In genomic region chr13:41450821-41451220, GRCm38 (mm10) we compare ENCODE assay signal across 30 mouse cellular contexts. TPM values are rescaled to one million over a fixed set of nuclear protein-coding genes. Genes with fewer than 3 reads are reported as not detected.
DNase-seq lines count a peak whose midpoint lies in the region; ATAC-seq and TF ChIP-seq lines count a peak whose summit lies in the region.
"Had no signal": no experiment of that assay in that cellular context is flagged by ENCODE, and none has a peak within 500 bp of the region (broad histone marks: within the 10 kb centered on the region; RNA-seq: fewer than 3 reads in every experiment).

No protein-coding gene starts in this region.

- H3K27ac ChIP-seq in heart, embryonic 10.5 days = 0 out of 2 replicates have a peak overlapping the region, but pooled peaks have one; percentile 16
- H3K27ac ChIP-seq in heart, embryonic 12.5 days (ENCODE audit: poor library complexity, severe bottlenecking) = no peak overlapping the region
- H3K27ac ChIP-seq in CH12.LX (ENCODE audit: insufficient read depth, low read depth) = peak overlapping the region; percentile 79
- H3K27ac ChIP-seq in embryonic facial prominence, embryonic 12.5 days = no peak overlapping the region
- H3K27ac ChIP-seq: embryonic facial prominence, embryonic 15.5 days; heart, adult 2 months; heart, embryonic 15.5 days; hindbrain, embryonic 10.5 days; hindbrain, embryonic 13.5 days; intestine, embryonic 15.5 days had no signal

- intact Hi-C loops in gastrocnemius, postnatal 36 days (cut with DNase I) = no loop called here

- no peak for DNase-seq in heart, embryonic 10.5 days (ENCODE audit: low spot score)
- DNase-seq in CH12.LX (ENCODE audit: extremely low read depth) = peak; percentile 47
- peak; percentile 10 for DNase-seq in embryo, embryonic 9.5 days (ENCODE audit: extremely low spot score)
- DNase-seq in gastrocnemius, postnatal 36 days = no peak
- DNase-seq in B cell, adult 2 months = no peak
- DNase-seq in frontal cortex, postnatal 36 days (ENCODE audit: low spot score in 2 of 2) = no peak
- DNase-seq: adrenal gland, adult 8-10 months; adrenal gland, postnatal 25 days; cerebellum, adult 11-12 months; cerebellum, adult 8-10 months; cerebellum, postnatal 10 days; cerebellum, postnatal 36 days; forebrain, postnatal 0 days; gastrocnemius, postnatal 25 days; heart, adult 2 months; heart, postnatal 10 days; heart, postnatal 36 days; kidney, adult 11 months had no signal

- no peak overlapping the region for H3K9ac ChIP-seq in heart, embryonic 12.5 days
- H3K9ac ChIP-seq in CH12.LX (ENCODE audit: insufficient read depth, low read depth) = peak overlapping the region; percentile 8; the same call in 1 of the 2 replicates
- no peak overlapping the region for H3K9ac ChIP-seq in embryonic facial prominence, embryonic 12.5 days
- H3K9ac ChIP-seq: embryonic facial prominence, embryonic 15.5 days; forebrain, postnatal 0 days; heart, embryonic 15.5 days; hindbrain, embryonic 13.5 days; intestine, embryonic 15.5 days had no signal

- TF ChIP-seq POLR2A in CH12.LX (IDR thresholded peaks at IDR 0.05; ENCODE audit: low read depth, low read length) = no peak

- ATAC-seq in heart, embryonic 12.5 days (ENCODE audit: insufficient number of reproducible peaks, low FRiP score) = no peak
- ATAC-seq in embryonic facial prominence, embryonic 12.5 days (ENCODE audit: insufficient number of reproducible peaks, insufficient read depth, low FRiP score, low TSS enrichment) = 0 out of 2 replicates have a peak, but pooled peaks have one; percentile 28
- ATAC-seq: activated CD4-positive, CD25-positive, alpha-beta regulatory T cell, adult 4 months; CD4-positive, CD25-positive, alpha-beta regulatory T cell, adult 4 months; forebrain, embryonic 14.5 days; forebrain, postnatal 0 days; hindbrain, embryonic 16.5 days; intestine, embryonic 15.5 days had no signal

- H3K4me1 ChIP-seq in heart, embryonic 10.5 days = peaks cover 6% of the 10 kb centered on the region; the same call in 1 of the 2 replicates
- no peaks in the 10 kb centered on the region for H3K4me1 ChIP-seq in heart, embryonic 12.5 days (replicated peaks)
- peaks cover 42 to 82% of the 10 kb centered on the region in 2 experiments for H3K4me1 ChIP-seq in CH12.LX (ENCODE audit: control insufficient read depth in 1 of 2, insufficient read depth in 2 of 2)
- H3K4me1 ChIP-seq in embryonic facial prominence, embryonic 12.5 days = peaks cover 5% of the 10 kb centered on the region; the same call in 1 of the 2 replicates
- H3K4me1 ChIP-seq: heart, embryonic 15.5 days; intestine, embryonic 15.5 days had no signal

- peaks cover 93% of the 10 kb centered on the region for H3K27me3 ChIP-seq in heart, embryonic 10.5 days (ENCODE audit: insufficient read depth, poor library complexity, severe bottlenecking)
- peaks cover 89% of the 10 kb centered on the region for H3K27me3 ChIP-seq in heart, embryonic 12.5 days (replicated peaks)
- H3K27me3 ChIP-seq in CH12.LX (replicated peaks) = no peaks in the 10 kb centered on the region
- no peaks in the 10 kb centered on the region for H3K27me3 ChIP-seq in embryonic facial prominence, embryonic 12.5 days
- H3K27me3 ChIP-seq: embryonic facial prominence, embryonic 15.5 days; hindbrain, embryonic 13.5 days; intestine, embryonic 15.5 days had no signal

- no peak for TF ChIP-seq RAD21 in CH12.LX (IDR thresholded peaks at IDR 0.05; ENCODE audit: low read depth, low read length)

- no peak overlapping the region for H3K4me2 ChIP-seq in heart, embryonic 12.5 days
- peak overlapping the region; percentile 59; the same call in 1 of the 2 replicates for H3K4me2 ChIP-seq in CH12.LX (ENCODE audit: insufficient read depth, low read depth, poor library complexity, severe bottlenecking)
- H3K4me2 ChIP-seq in embryonic facial prominence, embryonic 12.5 days (replicated peaks) = no peak overlapping the region
- H3K4me2 ChIP-seq: embryonic facial prominence, embryonic 15.5 days; heart, embryonic 11.5 days; heart, embryonic 15.5 days; hindbrain, embryonic 13.5 days; intestine, embryonic 15.5 days had no signal

- H3K9me3 ChIP-seq in heart, embryonic 10.5 days = no peaks in the 10 kb centered on the region
- H3K9me3 ChIP-seq in heart, embryonic 12.5 days (replicated peaks) = no peaks in the 10 kb centered on the region
- H3K9me3 ChIP-seq in CH12.LX (replicated peaks; ENCODE audit: low read length) = no peaks in the 10 kb centered on the region
- H3K9me3 ChIP-seq in embryonic facial prominence, embryonic 12.5 days = no peaks in the 10 kb centered on the region
- H3K9me3 ChIP-seq: embryonic facial prominence, embryonic 15.5 days; heart, embryonic 15.5 days; hindbrain, embryonic 10.5 days; hindbrain, embryonic 13.5 days; intestine, embryonic 15.5 days had no signal

- TF ChIP-seq CTCF in CH12.LX (conservative IDR thresholded peaks at IDR 0.05 in 1 of 2, IDR thresholded peaks at IDR 0.05 in 1 of 2; ENCODE audit: low read depth in 2 of 2, low read length in 2 of 2) = no peak

- peak; percentile 78 for TF ChIP-seq EP300 in CH12.LX (IDR thresholded peaks at IDR 0.05; ENCODE audit: low read length)

- WGBS in heart, embryonic 10.5 days = 75% methylated on average over 6 of the region's 6 CpGs
- 74% methylated on average over 6 of the region's 6 CpGs for WGBS in heart, embryonic 12.5 days
- WGBS in embryonic facial prominence, embryonic 12.5 days = 36% methylated on average over 6 of the region's 6 CpGs

- dilution Hi-C loops in CH12.LX (cut with MboI; ENCODE audit: extremely low pct_ligation_motif_present, extremely low pct_unique_long_range_greater_than_20kb, low sequenced_read_pairs) = no loop called here

- H3K36me3 ChIP-seq in heart, embryonic 10.5 days = no peaks in the 10 kb centered on the region
- H3K36me3 ChIP-seq in heart, embryonic 12.5 days = no peaks in the 10 kb centered on the region
- peaks cover 6 to 66% of the 10 kb centered on the region in 2 experiments for H3K36me3 ChIP-seq in CH12.LX (replicated peaks in 1 of 2; ENCODE audit: control insufficient read depth in 1 of 2, insufficient read depth in 1 of 2, low read length in 1 of 2)
- H3K36me3 ChIP-seq in embryonic facial prominence, embryonic 12.5 days = no peaks in the 10 kb centered on the region
- H3K36me3 ChIP-seq: embryonic facial prominence, embryonic 15.5 days; heart, embryonic 15.5 days; hindbrain, embryonic 10.5 days; hindbrain, embryonic 13.5 days; intestine, embryonic 15.5 days had no signal

- in situ Hi-C loops in CH12.LX (cut with MboI; ENCODE audit: low pct_ligation_motif_present, low pct_unique_long_range_greater_than_20kb, low sequenced_read_pairs) = loop anchor here (10.0 kb wide), 1 partner anchor 146 kb away; no protein-coding TSS in a partner anchor

- H3K4me3 ChIP-seq in heart, embryonic 10.5 days = no peak overlapping the region
- H3K4me3 ChIP-seq in heart, embryonic 12.5 days = no peak overlapping the region
- no peak overlapping the region for H3K4me3 ChIP-seq in CH12.LX (replicated peaks in 1 of 3; ENCODE audit: low read depth in 2 of 3, low read length in 2 of 3, poor library complexity in 1 of 3)
- H3K4me3 ChIP-seq in embryonic facial prominence, embryonic 12.5 days = no peak overlapping the region
- H3K4me3 ChIP-seq: embryonic facial prominence, embryonic 15.5 days; heart, adult 2 months; heart, embryonic 15.5 days; hindbrain, embryonic 10.5 days; hindbrain, embryonic 13.5 days; intestine, embryonic 15.5 days had no signal

- peaks cover 4% of the 10 kb centered on the region; the same call in 1 of the 2 replicates for H3K79me2 ChIP-seq in CH12.LX (replicated peaks; ENCODE audit: control insufficient read depth, extremely low read depth, insufficient read depth, poor library complexity, severe bottlenecking)

TF ChIP-seq in CH12.LX, 34 proteins besides CTCF, POLR2A, EP300 and RAD21 (continues in another document):
- no peak for TF ChIP-seq POLR2AphosphoS2 (IDR thresholded peaks at IDR 0.05; ENCODE audit: low read depth, low read length)
- no peak for TF ChIP-seq HCFC1 (IDR thresholded peaks at IDR 0.05; ENCODE audit: low read depth, low read length)
- TF ChIP-seq GABPA (IDR thresholded peaks at IDR 0.05; ENCODE audit: insufficient replicate concordance, low read depth, low read length) = no peak
- TF ChIP-seq USF1 (IDR thresholded peaks at IDR 0.05; ENCODE audit: low read depth, low read length) = no peak
- TF ChIP-seq ZMIZ1 (IDR thresholded peaks at IDR 0.05; ENCODE audit: low read depth, low read length) = no peak
- no peak for TF ChIP-seq NRF1 (IDR thresholded peaks at IDR 0.05; ENCODE audit: low read depth, low read length)
- TF ChIP-seq MAFK (IDR thresholded peaks at IDR 0.05; ENCODE audit: insufficient replicate concordance, low read length) = no peak
- TF ChIP-seq MXI1 (IDR thresholded peaks at IDR 0.05; ENCODE audit: low read depth, low read length) = no peak
- TF ChIP-seq RCOR1 (conservative IDR thresholded peaks at IDR 0.05; ENCODE audit: low read depth, low read length) = no peak
- peak; percentile 40; the same call in 1 of the 2 replicates for TF ChIP-seq ETS1 (conservative IDR thresholded peaks at IDR 0.05; ENCODE audit: low read depth, low read length)
- peak; percentile 99 for TF ChIP-seq CHD1 (IDR thresholded peaks at IDR 0.05; ENCODE audit: low read depth, low read length)
- TF ChIP-seq CHD2 (IDR thresholded peaks at IDR 0.05; ENCODE audit: low read length) = no peak
- no peak for TF ChIP-seq ZC3H11A (IDR thresholded peaks at IDR 0.05; ENCODE audit: low read depth, low read length)
- no peak for TF ChIP-seq UBTF (IDR thresholded peaks at IDR 0.05; ENCODE audit: low read depth, low read length)
- TF ChIP-seq SIN3A (IDR thresholded peaks at IDR 0.05; ENCODE audit: low read length) = 0 out of 2 replicates have a peak, but pooled peaks have one; percentile 34
- TF ChIP-seq MEF2A (IDR thresholded peaks at IDR 0.05; ENCODE audit: borderline replicate concordance, low read depth, low read length) = peak; percentile 73
- no peak for TF ChIP-seq TBP (conservative IDR thresholded peaks at IDR 0.05; ENCODE audit: low read depth, low read length)
- no peak for TF ChIP-seq ZNF384 (IDR thresholded peaks at IDR 0.05; ENCODE audit: low read depth, low read length)
- TF ChIP-seq USF2 (conservative IDR thresholded peaks at IDR 0.05; ENCODE audit: low read depth, low read length) = no peak
- no peak for TF ChIP-seq JUND (conservative IDR thresholded peaks at IDR 0.05; ENCODE audit: low read depth, low read length)
- TF ChIP-seq IRF4 (IDR thresholded peaks at IDR 0.05; ENCODE audit: low read depth, low read length) = peak; percentile 77

RNA-seq across cellular contexts. Expression of gene Nedd9, which starts 36.3 kb away (rescaled TPM):
- 14.7 and 15.8 TPM in 2 replicates for polyA plus RNA-seq in heart, embryonic 10.5 days (2016; fragmentation: Nextera tagmentation; extraction: Ambion mirVana)
- 19.0 and 19.8 TPM in 2 replicates for polyA plus RNA-seq in heart, embryonic 12.5 days (2016; fragmentation: Nextera tagmentation; extraction: Ambion mirVana)
- total RNA-seq in CH12.LX (2012; rRNA removed) = 42.5 and 46.5 TPM in 2 replicates
- 44.6 and 48.7 TPM in 2 replicates for total RNA-seq in CH12.LX (2014; rRNA removed)
- 41.3 and 54.1 TPM in 2 replicates for polyA plus RNA-seq in CH12.LX (2012; ENCODE audit: insufficient read length, low read depth)
- polyA plus RNA-seq in embryonic facial prominence, embryonic 12.5 days (2016; fragmentation: Nextera tagmentation; extraction: Ambion mirVana) = 20.6 and 22.8 TPM in 2 replicates
- total RNA-seq in gastrocnemius, postnatal 36 days (2021) = 1 to 10 TPM; 5.7 to 7.0 TPM

Comparison
In these comparisons a context has a peak if more than half of its experiments do, and no peak if none do; other contexts are left out.
1. H3K27ac ChIP-seq: peak in heart, embryonic 10.5 days (single experiment) and CH12.LX (single experiment); none in heart, embryonic 12.5 days (single experiment) and embryonic facial prominence, embryonic 12.5 days (single experiment).
2. DNase-seq: peak in CH12.LX (single experiment) and embryo, embryonic 9.5 days (single experiment); none in heart, embryonic 10.5 days (single experiment), gastrocnemius, postnatal 36 days (0 of 2), B cell, adult 2 months (0 of 2) and frontal cortex, postnatal 36 days (0 of 2).